ENCODE assay signal across 24 mouse cellular contexts in the genomic region with DNA sequence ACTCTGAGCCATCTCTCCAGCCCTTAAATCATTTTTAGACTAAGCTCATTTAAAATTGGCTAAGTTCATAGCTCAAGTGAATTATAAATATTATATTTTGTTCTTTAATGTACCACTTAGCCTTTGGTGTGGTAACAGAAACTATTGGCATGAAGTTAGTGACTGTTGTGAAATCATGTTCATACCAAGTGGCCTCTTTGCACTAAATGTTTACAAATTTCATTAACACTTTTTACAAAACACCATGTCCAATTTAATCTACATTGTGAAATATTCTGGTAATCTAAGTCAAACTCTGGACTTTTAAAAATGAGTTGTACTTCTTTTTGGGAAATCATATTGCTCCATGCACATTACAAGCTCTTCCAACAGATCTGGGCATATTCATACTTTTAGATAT. TPM values are rescaled to one million over a fixed set of nuclear protein-coding genes. Genes with fewer than 3 reads are reported as not detected.
A peak's percentile ranks its signal among the peaks of the same experiment; 100 is the strongest.
DNase-seq lines count a peak whose midpoint lies in the region; ATAC-seq and TF ChIP-seq lines count a peak whose summit lies in the region.
"Had no signal": no experiment of that assay in that cellular context is flagged by ENCODE, and none has a peak within 500 bp of the region (broad histone marks: within the 10 kb centered on the region; RNA-seq: fewer than 3 reads in every experiment).

No protein-coding gene starts in this region.

- no peak for ATAC-seq in liver, postnatal 0 days
- ATAC-seq in lung, postnatal 0 days = peak; percentile 81
- ATAC-seq: forebrain, embryonic 14.5 days had no signal

- no peaks in the 10 kb centered on the region for H3K27me3 ChIP-seq in liver, postnatal 0 days (ENCODE audit: insufficient read depth, low read length)
- no peaks in the 10 kb centered on the region for H3K27me3 ChIP-seq in lung, postnatal 0 days (replicated peaks; ENCODE audit: insufficient read depth, low read length)
- H3K27me3 ChIP-seq: embryonic facial prominence, embryonic 13.5 days; embryonic facial prominence, embryonic 15.5 days; forebrain, embryonic 12.5 days had no signal

- H3K4me3 ChIP-seq in liver, postnatal 0 days (ENCODE audit: low read depth, low read length) = no peak overlapping the region
- H3K4me3 ChIP-seq in lung, postnatal 0 days (ENCODE audit: low read depth, low read length) = no peak overlapping the region
- H3K4me3 ChIP-seq: embryonic facial prominence, embryonic 13.5 days; embryonic facial prominence, embryonic 15.5 days; erythroblast, embryonic 14.5 days; forebrain, embryonic 10.5 days; forebrain, embryonic 12.5 days had no signal

- DNase-seq in liver, postnatal 0 days = no peak
- DNase-seq in liver = no peak
- peak; percentile 92 for DNase-seq in lung, postnatal 0 days (ENCODE audit: low spot score)
- no peak for DNase-seq in lung, postnatal 4 days
- peak; percentile 56 for DNase-seq in lung, postnatal 36 days
- no peak for DNase-seq in lung, postnatal 14 days
- DNase-seq: adrenal gland, adult 2 months; adrenal gland, postnatal 10 days; adrenal gland, postnatal 25 days; cerebellum, adult 11 months; cerebellum, adult 18-20 months; cerebellum, adult 8-10 months; cerebellum, adult 9-11 months; cerebellum, postnatal 14 days; cerebellum, postnatal 36 days; embryo, embryonic 11 days had no signal

- TF ChIP-seq EP300 in liver, postnatal 0 days (IDR thresholded peaks at IDR 0.05; ENCODE audit: low read depth) = peak; percentile 54
- TF ChIP-seq EP300 in lung, postnatal 0 days (IDR thresholded peaks at IDR 0.05) = peak; percentile 96

- no peak overlapping the region for H3K27ac ChIP-seq in liver, postnatal 0 days (ENCODE audit: low read depth)
- no peak overlapping the region for H3K27ac ChIP-seq in lung, postnatal 0 days (ENCODE audit: low read length)
- H3K27ac ChIP-seq: embryonic facial prominence, embryonic 13.5 days; embryonic facial prominence, embryonic 15.5 days; forebrain, embryonic 10.5 days; forebrain, embryonic 12.5 days had no signal

- H3K36me3 ChIP-seq in liver, postnatal 0 days (replicated peaks; ENCODE audit: insufficient read depth, low read length) = no peaks in the 10 kb centered on the region
- no peaks in the 10 kb centered on the region for H3K36me3 ChIP-seq in lung, postnatal 0 days (ENCODE audit: insufficient read depth, low read length)
- H3K36me3 ChIP-seq: embryonic facial prominence, embryonic 13.5 days; embryonic facial prominence, embryonic 15.5 days; forebrain, embryonic 10.5 days; forebrain, embryonic 12.5 days had no signal

- no peaks in the 10 kb centered on the region for H3K4me1 ChIP-seq in liver, postnatal 0 days (ENCODE audit: insufficient read depth)
- no peaks in the 10 kb centered on the region for H3K4me1 ChIP-seq in lung, postnatal 0 days (ENCODE audit: insufficient read depth, low read depth, low read length)
- H3K4me1 ChIP-seq: embryonic facial prominence, embryonic 13.5 days; embryonic facial prominence, embryonic 15.5 days; forebrain, embryonic 10.5 days; forebrain, embryonic 12.5 days had no signal

- TF ChIP-seq CTCF in liver, postnatal 0 days (IDR thresholded peaks at IDR 0.05; ENCODE audit: low read depth) = no peak
- TF ChIP-seq CTCF in lung, postnatal 0 days (IDR thresholded peaks at IDR 0.05) = no peak

- H3K9ac ChIP-seq in liver, postnatal 0 days (replicated peaks) = no peak overlapping the region
- H3K9ac ChIP-seq in lung, postnatal 0 days (replicated peaks; ENCODE audit: low read depth) = no peak overlapping the region
- H3K9ac ChIP-seq: embryonic facial prominence, embryonic 13.5 days; embryonic facial prominence, embryonic 15.5 days; forebrain, embryonic 12.5 days had no signal

- H3K9me3 ChIP-seq in liver, postnatal 0 days (ENCODE audit: low read length) = no peaks in the 10 kb centered on the region
- no peaks in the 10 kb centered on the region for H3K9me3 ChIP-seq in lung, postnatal 0 days (ENCODE audit: low read length)
- H3K9me3 ChIP-seq: embryonic facial prominence, embryonic 13.5 days; embryonic facial prominence, embryonic 15.5 days; forebrain, embryonic 10.5 days; forebrain, embryonic 12.5 days had no signal

- H3K4me2 ChIP-seq in liver, postnatal 0 days (ENCODE audit: low read depth, low read length) = no peak overlapping the region
- no peak overlapping the region for H3K4me2 ChIP-seq in lung, postnatal 0 days (replicated peaks; ENCODE audit: low read depth, low read length)
- H3K4me2 ChIP-seq: embryonic facial prominence, embryonic 13.5 days; embryonic facial prominence, embryonic 15.5 days; forebrain, embryonic 12.5 days had no signal

RNA-seq across cellular contexts. Expression of a gene that starts 6.9 kb away (rescaled TPM):
- polyA plus RNA-seq in liver, postnatal 0 days (2015; fragmentation: Nextera tagmentation; extraction: Ambion mirVana) = 2,757 and 2,761 TPM in 2 replicates
- polyA plus RNA-seq in lung, postnatal 0 days (2015; fragmentation: Nextera tagmentation; extraction: Ambion mirVana) = 1.4 and 1.5 TPM in 2 replicates
- polyA plus RNA-seq: C2C12; embryonic facial prominence, embryonic 11.5 days; embryonic facial prominence, embryonic 13.5 days; embryonic facial prominence, embryonic 15.5 days; erythroblast, embryonic 14.5 days; forebrain, embryonic 10.5 days; forebrain, embryonic 12.5 days; forebrain, embryonic 14.5 days had no signal

Comparison
In these comparisons a context has a peak if more than half of its experiments do, and no peak if none do; other contexts are left out.
1. DNase-seq: peak in lung, postnatal 0 days (single experiment) and lung, postnatal 36 days (single experiment); none in liver, postnatal 0 days (single experiment), liver (single experiment), lung, postnatal 4 days (0 of 2) and lung, postnatal 14 days (single experiment).
2. RNA of a gene that starts 6.9 kb away (polyA plus RNA-seq): 2,757 to 2,761 TPM in liver, postnatal 0 days; 1.4 to 1.5 TPM in lung, postnatal 0 days; every median in the first group is over 1,000 times any median in the second.